Mouse (Mus musculus) limb, embryonic 14.5 days (tissue): ENCODE measurements at regions not wholly inside any gene's neighbourhood (a gene's known extent, or its start where the extent isn't known, plus 50 kb on each side); places are given as distances from the start of the nearest gene placed in this dataset.

Source experiments
- ATAC-seq: fragments of 200-750 bp; cut with Nextera tagmentation; 2 replicates; pipeline ENCODE4 v1.8.0; 2017; ENCODE audit warnings: low read depth, moderate number of reproducible peaks, moderate TSS enrichment; ENCODE audit not compliant: low FRiP score
- DNase-seq: peaks from one replicate; pipeline ENCODE4 v3.0.0-alpha.2; 2015; ENCODE audit warnings: low spot score
- H3K27ac ChIP-seq: fragments of 300-500 bp; sonication (generic); replicated peaks from 2 replicates; pipeline ENCODE4 v1.5.1; 2014; ENCODE audit warnings: low read depth, mild to moderate bottlenecking, low read length, moderate library complexity, mixed read lengths
- H3K27me3 ChIP-seq: fragments of 300-500 bp; sonication (generic); 2 replicates; pipeline ENCODE4 v1.6.1; 2014; ENCODE audit warnings: low read length, mixed read lengths; ENCODE audit not compliant: control insufficient read depth, insufficient read depth
- H3K36me3 ChIP-seq: fragments of 300-500 bp; sonication (generic); 2 replicates; pipeline ENCODE4 v1.6.1; 2014; ENCODE audit warnings: mild to moderate bottlenecking, low read length, moderate library complexity, mixed read lengths; ENCODE audit not compliant: control insufficient read depth, insufficient read depth
- H3K4me1 ChIP-seq: fragments of 300-500 bp; sonication (generic); 2 replicates; pipeline ENCODE4 v1.6.1; 2014; ENCODE audit warnings: antibody characterized with exemption, low read length, mixed read lengths; ENCODE audit not compliant: control insufficient read depth, insufficient read depth
- H3K4me2 ChIP-seq: fragments of 300-500 bp; sonication (generic); replicated peaks from 2 replicates; pipeline ENCODE4 v1.6.1; 2014; ENCODE audit warnings: low read depth, mild to moderate bottlenecking, low read length, moderate library complexity; ENCODE audit not compliant: severe bottlenecking
- H3K4me3 ChIP-seq: fragments of 300-500 bp; sonication (generic); replicated peaks from 2 replicates; pipeline ENCODE4 v1.5.1; 2014; ENCODE audit warnings: low read length
- H3K9ac ChIP-seq: fragments of 300-500 bp; sonication (generic); 2 replicates; pipeline ENCODE4 v1.6.1; 2014; ENCODE audit warnings: mild to moderate bottlenecking, low read depth, low read length, moderate library complexity; ENCODE audit not compliant: severe bottlenecking
- H3K9me3 ChIP-seq: fragments of 300-500 bp; sonication (generic); 2 replicates; pipeline ENCODE4 v1.6.1; 2016; ENCODE audit warnings: low read length; ENCODE audit not compliant: control insufficient read depth
- POLR2A ChIP-seq: fragments of 200-500 bp; IDR thresholded peaks from 2 replicates; pipeline ENCODE4 v1.8.0; 2012; ENCODE audit warnings: inconsistent platforms, mild to moderate bottlenecking, moderate library complexity, borderline replicate concordance; ENCODE audit not compliant: insufficient read depth, insufficient read length; ENCODE audit errors: extremely low read depth
- WGBS: fragments of 180-500 bp; shearing (Covaris S2); extraction: QIAGEN DNeasy Blood & Tissue Kit; methylation state at CpG from one replicate; pipeline ENCODE4 v1.1.7; 2014; 5-methylcytosine and 5-hydroxymethylcytosine counted together

GRCm38 (mm10) chr17:7674511-7674910, 152.6 kb downstream of the Fndc1 start:
- Histone ChIP-seq H3K4me1 (no peaks in the 10 kb centered on the region), H3K27me3 (no peaks in the 10 kb centered on the region), H3K4me2 (no peak overlapping the region), H3K9ac (no peak overlapping the region), H3K36me3 (no peaks in the 10 kb centered on the region), H3K27ac (no peak overlapping the region), H3K4me3 (no peak overlapping the region), H3K9me3 (no peaks in the 10 kb centered on the region)
- TF ChIP-seq POLR2A: no peak
- WGBS: 94% methylated on average over 2 of the region's 2 CpGs
- ATAC-seq (no peak), DNase-seq (no peak)

GRCm38 (mm10) chr17:7667826-7668225, 159.3 kb downstream of the Fndc1 start:
- H3K9me3 ChIP-seq: no peaks in the 10 kb centered on the region
- WGBS: 37% methylated on average over 3 of the region's 3 CpGs
- ATAC-seq (no peak), DNase-seq (no peak)
- no peak for TF ChIP-seq POLR2A
- H3K9ac ChIP-seq: no peak overlapping the region
- H3K27me3 ChIP-seq: no peaks in the 10 kb centered on the region
- H3K27ac ChIP-seq: no peak overlapping the region
- H3K4me2 ChIP-seq: no peak overlapping the region
- no peaks in the 10 kb centered on the region for H3K4me1 ChIP-seq
- no peak overlapping the region for H3K4me3 ChIP-seq
- H3K36me3 ChIP-seq: no peaks in the 10 kb centered on the region

- H3K4me2 ChIP-seq: no peak overlapping the region
Measured at GRCm38 (mm10) chr17:7666781-7667398, 160.2 kb downstream of the Fndc1 start.

GRCm38 (mm10) chr17:7666207-7666606, 160.9 kb downstream of the Fndc1 start:
- no peak for DNase-seq
- no peaks in the 10 kb centered on the region for H3K27me3 ChIP-seq
- 76% methylated on average over 5 of the region's 5 CpGs for WGBS

More at GRCm38 (mm10) chr17:7666781-7667398, 160.2 kb downstream of the Fndc1 start:
- TF ChIP-seq POLR2A: no peak
- no peak overlapping the region for H3K27ac ChIP-seq
- DNase-seq (no peak), ATAC-seq (no peak)
- H3K9me3 ChIP-seq: no peaks in the 10 kb centered on the region
- H3K9ac ChIP-seq: no peak overlapping the region
- no peaks in the 10 kb centered on the region for H3K27me3 ChIP-seq
- H3K4me3 ChIP-seq: no peak overlapping the region
- WGBS: 71% methylated on average over 6 of the region's 6 CpGs
- no peaks in the 10 kb centered on the region for H3K36me3 ChIP-seq
- no peaks in the 10 kb centered on the region for H3K4me1 ChIP-seq

GRCm38 (mm10) chr17:7665686-7666085, 161.4 kb downstream of the Fndc1 start:
- no peak overlapping the region for H3K4me2 ChIP-seq
- H3K27me3 ChIP-seq: no peaks in the 10 kb centered on the region
- no peak for DNase-seq
- H3K27ac ChIP-seq: no peak overlapping the region
- no peak for TF ChIP-seq POLR2A
- WGBS: 35% methylated on average over 3 of the region's 3 CpGs
- H3K9ac ChIP-seq: no peak overlapping the region
- no peaks in the 10 kb centered on the region for H3K9me3 ChIP-seq
- H3K4me3 ChIP-seq: no peak overlapping the region
- no peaks in the 10 kb centered on the region for H3K4me1 ChIP-seq
- H3K36me3 ChIP-seq: no peaks in the 10 kb centered on the region
- no peak for ATAC-seq

More at GRCm38 (mm10) chr17:7666207-7666606, 160.9 kb downstream of the Fndc1 start:
- no peak overlapping the region for H3K4me2 ChIP-seq
- no peaks in the 10 kb centered on the region for H3K9me3 ChIP-seq
- no peak overlapping the region for H3K4me3 ChIP-seq
- H3K27ac ChIP-seq: no peak overlapping the region
- TF ChIP-seq POLR2A: no peak
- no peaks in the 10 kb centered on the region for H3K36me3 ChIP-seq
- H3K4me1 ChIP-seq: no peaks in the 10 kb centered on the region
- no peak overlapping the region for H3K9ac ChIP-seq
- no peak for ATAC-seq
